Mouse (Mus musculus): Measurements from ENCODE around the gene Gm9774. TPM values are rescaled to one million over a fixed set of nuclear protein-coding genes. Genes with fewer than 3 reads are reported as not detected.

Gene Gm9774
- 1 to 10 TPM; 1.6 to 2.5 TPM for total RNA-seq (2023)

GRCm38 (mm10) chr3:92429323-92429722 is at the start of gene Gm9774:
Gene Gm9774, minus strand, starts transcription at chr3:92429423.

DNA sequence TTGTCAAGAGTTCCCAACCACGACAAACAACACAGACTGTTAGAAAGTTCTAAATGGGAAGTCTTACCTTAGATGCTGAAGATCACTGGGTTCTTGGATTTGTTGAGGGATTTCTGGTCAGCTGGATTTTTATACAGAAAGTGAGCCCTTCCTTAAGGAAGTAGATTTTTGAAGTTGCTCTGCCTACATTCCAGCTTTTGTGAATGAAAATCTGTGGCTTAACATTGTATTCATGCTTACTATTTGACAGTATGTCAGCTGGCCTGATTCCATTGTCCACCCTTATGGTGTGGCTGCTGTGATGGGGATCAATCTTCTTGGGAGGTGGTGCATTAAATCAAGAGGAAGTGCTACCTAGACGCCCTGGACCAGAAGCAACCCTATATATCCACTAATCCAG is 29.4 kb upstream of the Gm9774 start, which contains the start of gene Sprr3:
TSS of gene Sprr3 (minus strand) at position 101 of the 400 bp plus-strand sequence.

GRCm38 (mm10) chr3:92438689-92439088 is 9.5 kb upstream of the Gm9774 start, which contains the start of gene Sprr1b:
Gene Sprr1b, minus strand, starts transcription at chr3:92438789.

GRCm38 (mm10) chr3:92432282-92432681 is 3.1 kb upstream of the Gm9774 start, which contains the start of gene Sprr2k:
Gene Sprr2k, plus strand, starts transcription at chr3:92432582.

GRCm38 (mm10) chr3:92417782-92418181 is 11.4 kb downstream of the Gm9774 start, which contains the start of gene Sprr2j-ps:
Gene Sprr2j-ps, plus strand, starts transcription at chr3:92418082.

DNA sequence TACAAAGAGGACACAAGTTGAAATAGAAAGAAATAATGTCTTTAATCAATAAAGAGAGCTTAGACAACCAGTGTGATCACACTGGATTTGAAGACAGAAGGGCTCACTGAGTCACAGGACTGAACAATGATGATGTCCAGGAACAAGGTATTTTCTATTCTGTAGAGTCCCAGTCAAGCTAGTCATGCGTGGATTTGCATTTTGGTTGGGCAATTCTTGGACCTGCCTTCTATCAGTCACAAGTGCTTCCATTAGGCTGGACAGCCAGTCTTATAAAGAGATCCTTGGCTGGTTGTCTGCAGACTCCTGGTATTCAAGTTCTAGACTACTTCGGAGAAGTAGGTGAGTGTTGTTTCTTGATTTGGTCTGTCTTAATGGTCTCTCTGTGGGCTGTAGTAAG is 21.5 kb downstream of the Gm9774 start, which contains the start of gene Sprr2i:
TSS of gene Sprr2i (plus strand) at position 301 of the 400 bp plus-strand sequence.

DNA sequence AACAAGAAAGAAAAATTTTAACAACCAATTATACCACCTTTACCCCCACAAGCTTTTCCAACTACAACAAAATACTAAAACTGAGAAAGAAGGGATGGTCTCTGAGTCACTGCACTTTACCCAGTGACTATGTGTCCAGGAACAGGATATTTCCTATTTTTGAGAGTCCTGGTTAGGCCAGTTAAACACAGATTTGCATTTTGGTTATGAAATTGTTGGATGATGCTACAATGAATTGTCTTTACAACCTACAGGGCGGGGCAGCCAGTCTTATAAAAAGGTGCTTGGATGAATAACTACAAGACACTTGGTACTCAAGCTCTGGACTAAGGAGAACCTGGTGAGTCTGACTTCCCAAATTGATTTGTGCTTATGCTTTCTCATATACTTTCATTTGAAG is 43.8 kb downstream of the Gm9774 start, which contains the start of gene Sprr2h:
TSS of gene Sprr2h (plus strand) at position 301 of the 400 bp plus-strand sequence.

Other genes starting within 250 kb of the Gm9774 start
- not detected for gene Sprr2a1, start 213.6 kb downstream of the Gm9774 start, total RNA-seq (2023)
- gene Sprr2a2, start 213.5 kb downstream of the Gm9774 start, total RNA-seq (2023): not detected
- not detected for gene Sprr2a3, start 144.0 kb downstream of the Gm9774 start, total RNA-seq (2023)
- gene Sprr2b, start 112.8 kb downstream of the Gm9774 start, total RNA-seq (2023): not detected
- not detected for gene Sprr2d, start 90.3 kb downstream of the Gm9774 start, total RNA-seq (2023)
- not detected for gene Sprr2e, start 77.3 kb downstream of the Gm9774 start, total RNA-seq (2023)
- gene Sprr2f, start 64.2 kb downstream of the Gm9774 start, total RNA-seq (2023): not detected
- gene Sprr2h, start 43.7 kb downstream of the Gm9774 start, total RNA-seq (2023): not detected
- gene Sprr2i, start 21.4 kb downstream of the Gm9774 start, total RNA-seq (2023): not detected
- not detected for gene Sprr2j-ps, start 11.3 kb downstream of the Gm9774 start, total RNA-seq (2023)
- not detected for gene Sprr2k, start 3.2 kb upstream of the Gm9774 start, total RNA-seq (2023)
- gene Sprr1b, start 9.4 kb upstream of the Gm9774 start, total RNA-seq (2023): not detected
- gene Sprr3, start 29.3 kb upstream of the Gm9774 start, total RNA-seq (2023): not detected
- not detected for gene Sprr1a, start 56.5 kb upstream of the Gm9774 start, total RNA-seq (2023)
- not detected for gene Sprr4, start 71.1 kb upstream of the Gm9774 start, total RNA-seq (2023)
- gene 2310046K23Rik, start 105.1 kb upstream of the Gm9774 start, total RNA-seq (2023): not detected
- not detected for gene Ivl, start 144.3 kb upstream of the Gm9774 start, total RNA-seq (2023)
- gene Smcp, start 159.6 kb upstream of the Gm9774 start, total RNA-seq (2023): not detected
- gene 2210017I01Rik, start 178.1 kb upstream of the Gm9774 start, total RNA-seq (2023): not detected
- not detected for gene Lce6a, start 192.2 kb upstream of the Gm9774 start, total RNA-seq (2023)
- not detected for gene Lce1a1, start 218.9 kb upstream of the Gm9774 start, total RNA-seq (2023)
- not detected for gene Lce1b, start 227.5 kb upstream of the Gm9774 start, total RNA-seq (2023)
- gene Lce1a2, start 240.9 kb upstream of the Gm9774 start, total RNA-seq (2023): not detected
- gene Lce1c, start 249.8 kb upstream of the Gm9774 start, total RNA-seq (2023): not detected